Mouse (Mus musculus): ENCODE results near the gene Dcbld2. TPM values are rescaled to one million over a fixed set of nuclear protein-coding genes. Genes with fewer than 3 reads are reported as not detected.
A peak's percentile ranks its signal among the peaks of the same experiment; 100 is the strongest.
"Not testable (repeated sequence)": the region's sequence is repeated elsewhere in the genome, so short reads cannot be mapped to it uniquely, and the experiment has no call there.

The Dcbld2 gene
- polyA plus RNA-seq, 3 experiments from 2014 or later = 0.54 to 2.1 (median 0.62) TPM

GRCm38 (mm10) chr16:58450648-58451047 lies 42.4 kb downstream of the Dcbld2 start:
- ATAC-seq = no peak

GRCm38 (mm10) chr16:58451647-58452046 lies 43.4 kb downstream of the Dcbld2 start:
- ATAC-seq = no peak

GRCm38 (mm10) chr16:58453138-58453537 lies 44.9 kb downstream of the Dcbld2 start:
- no peak for ATAC-seq

- no peak for ATAC-seq
These were observed 45.6 kb downstream of the Dcbld2 start for GRCm38 (mm10) chr16:58453820-58454219.

- peak; percentile 93 for ATAC-seq
These were observed 46.4 kb downstream of the Dcbld2 start for GRCm38 (mm10) chr16:58454617-58455016.

GRCm38 (mm10) chr16:58455118-58455517 lies 46.9 kb downstream of the Dcbld2 start:
- ATAC-seq = no peak

- no peak for ATAC-seq
These were observed 48.2 kb downstream of the Dcbld2 start for GRCm38 (mm10) chr16:58456445-58456844.

GRCm38 (mm10) chr16:58456991-58457390 lies 48.7 kb downstream of the Dcbld2 start:
- no peak for ATAC-seq

- not testable (repeated sequence) for ATAC-seq
These were observed 51.7 kb downstream of the Dcbld2 start for GRCm38 (mm10) chr16:58459966-58460365.

GRCm38 (mm10) chr16:58460386-58460785 lies 52.1 kb downstream of the Dcbld2 start:
- no peak for ATAC-seq

- peak; percentile 56 for ATAC-seq
These were observed 53.7 kb downstream of the Dcbld2 start for GRCm38 (mm10) chr16:58461856-58462518.

- no peak for ATAC-seq
These were observed 54.3 kb downstream of the Dcbld2 start for GRCm38 (mm10) chr16:58462519-58462918.

GRCm38 (mm10) chr16:58464051-58464450 lies 55.8 kb downstream of the Dcbld2 start:
- ATAC-seq = no peak

GRCm38 (mm10) chr16:58465412-58465811 lies 57.2 kb downstream of the Dcbld2 start:
- no peak for ATAC-seq

GRCm38 (mm10) chr16:58470061-58470460 lies 61.8 kb downstream of the Dcbld2 start:
- no peak for ATAC-seq

- ATAC-seq = no peak
These were observed 62.6 kb downstream of the Dcbld2 start for GRCm38 (mm10) chr16:58470841-58471240.

GRCm38 (mm10) chr16:58474875-58475274 lies 66.6 kb downstream of the Dcbld2 start:
- no peak for ATAC-seq

- no peak for ATAC-seq
These were observed 67.4 kb downstream of the Dcbld2 start for GRCm38 (mm10) chr16:58475544-58476154.

GRCm38 (mm10) chr16:58476363-58476762 lies 68.1 kb downstream of the Dcbld2 start:
- ATAC-seq = no peak

- no peak for ATAC-seq
These were observed 71.7 kb downstream of the Dcbld2 start for GRCm38 (mm10) chr16:58479898-58480448.

GRCm38 (mm10) chr16:58481219-58481905 lies 73.1 kb downstream of the Dcbld2 start:
- ATAC-seq = no peak

GRCm38 (mm10) chr16:58481906-58482270 lies 73.6 kb downstream of the Dcbld2 start:
- ATAC-seq = no peak

- no peak for ATAC-seq
These were observed 74.1 kb downstream of the Dcbld2 start for GRCm38 (mm10) chr16:58482296-58482695.

GRCm38 (mm10) chr16:58487861-58488260 lies 79.6 kb downstream of the Dcbld2 start:
- ATAC-seq = no peak

Data from inflammation-experienced regulatory T-cells, adult 6 months (primary cell).